8 mouse cellular contexts compared by ENCODE assay signal in the genomic region with DNA sequence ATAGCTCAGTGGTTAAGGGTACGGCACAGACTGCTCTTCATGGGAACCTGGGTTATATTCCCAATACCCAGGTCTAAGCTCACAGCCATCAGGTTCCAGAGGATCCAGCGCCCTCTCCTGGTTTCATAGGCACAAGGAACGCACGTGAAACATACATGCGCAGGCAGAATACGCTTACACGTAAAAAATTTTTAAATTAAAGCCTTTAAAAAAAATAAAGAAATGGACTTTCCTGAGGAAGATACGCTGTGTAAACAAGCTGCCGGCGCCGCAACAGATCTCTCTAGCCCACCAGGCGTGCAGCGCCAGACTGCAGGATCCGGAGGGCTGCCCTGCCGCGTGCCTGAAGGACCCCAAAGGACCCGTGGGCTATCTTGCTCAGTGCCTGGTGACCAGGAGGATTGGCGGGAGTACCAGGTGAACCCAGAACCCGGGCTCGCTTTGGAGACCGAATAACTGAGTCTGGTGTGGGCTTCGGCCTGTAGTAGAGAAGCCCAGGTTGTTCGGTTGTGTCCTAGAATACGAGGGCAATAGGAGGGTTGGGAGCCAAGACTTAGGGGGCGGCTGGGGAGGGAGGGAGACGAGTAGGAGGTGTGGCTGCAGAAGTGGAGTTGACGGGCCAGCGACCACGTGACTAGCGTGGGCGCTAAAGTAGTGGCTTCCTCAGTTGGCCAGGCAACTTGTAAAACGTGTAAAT. TPM values are rescaled to one million over a fixed set of nuclear protein-coding genes. Genes with fewer than 3 reads are reported as not detected.
A peak's percentile ranks its signal among the peaks of the same experiment; 100 is the strongest.
DNase-seq lines count a peak whose midpoint lies in the region; ATAC-seq lines count a peak whose summit lies in the region.

A gene (plus strand): TSS at position 359 of the 697 bp plus-strand sequence.

- peak within 1 kb of the TSS; percentile 66 for H3K4me3 ChIP-seq in hindbrain, embryonic 13.5 days

- H3K9me3 ChIP-seq in hindbrain, embryonic 13.5 days, result no peaks in the 10 kb centered on the region

- peaks cover 40% of the 10 kb centered on the region for H3K36me3 ChIP-seq in hindbrain, embryonic 13.5 days

- peak; percentile 96 for ATAC-seq in hindbrain, embryonic 13.5 days (ENCODE audit: low FRiP score)

- H3K27ac ChIP-seq in hindbrain, embryonic 13.5 days, result peak within 1 kb of the TSS; percentile 88

- no peaks in the 10 kb centered on the region for H3K27me3 ChIP-seq in hindbrain, embryonic 13.5 days

- H3K4me1 ChIP-seq in hindbrain, embryonic 13.5 days (replicated peaks), result peaks cover 15% of the 10 kb centered on the region

- WGBS in hindbrain, embryonic 13.5 days, result 0% methylated on average over 32 of the region's 32 CpGs

- peak within 1 kb of the TSS; percentile 71 for H3K9ac ChIP-seq in hindbrain, embryonic 13.5 days

- H3K4me2 ChIP-seq in hindbrain, embryonic 13.5 days, result peak within 1 kb of the TSS; percentile 83

- DNase-seq in NIH3T3 (ENCODE audit: low read depth), result peak; percentile 89
- DNase-seq in cerebellum, postnatal 10 days, result peak; percentile 88 to 92
- DNase-seq in frontal cortex, postnatal 14 days (ENCODE audit: low spot score in 2 of 2), result peak; percentile 59 to 76
- DNase-seq in layer of hippocampus, postnatal 25 days (ENCODE audit: extremely low spot score in 1 of 2, low spot score in 1 of 2), result peak; percentile 69 to 87
- DNase-seq in lung, postnatal 25 days (ENCODE audit: low spot score), result peak; percentile 83
- peak; percentile 94 for DNase-seq in retina, embryonic 14.5 days (ENCODE audit: low spot score)
- DNase-seq in thymus, postnatal 4 days, result peak; percentile 88

RNA-seq across cellular contexts. Expression of the gene that starts here (rescaled TPM):
- polyA plus RNA-seq in hindbrain, embryonic 13.5 days (2015; fragmentation: Nextera tagmentation; extraction: Ambion mirVana), result 65.7 and 69.1 TPM in 2 replicates
- 1 to 10 TPM; 8.7 to 9.1 TPM for total RNA-seq in layer of hippocampus, postnatal 25 days (2021)

Comparison
In these comparisons a context has a peak if more than half of its experiments do, and no peak if none do; other contexts are left out.
1. Peak in every context shown above with its lines: DNase-seq, ATAC-seq, H3K4me3 ChIP-seq and H3K27ac ChIP-seq.